Mouse (Mus musculus): ENCODE measurements around the gene Gse1.

GRCm38 (mm10) chr8:120426622-120427385 is 198.5 kb downstream of the Gse1 start:
- TF ChIP-seq POLR2A (IDR thresholded peaks at IDR 0.05; ENCODE audit: insufficient read length, low read depth), result no peak
- TF ChIP-seq POLR2AphosphoS2 (IDR thresholded peaks at IDR 0.05; ENCODE audit: insufficient read length, low read depth), result no peak
- TF ChIP-seq CEBPB (IDR thresholded peaks at IDR 0.05; ENCODE audit: insufficient read depth, poor library complexity, severe bottlenecking), result no peak
- TF ChIP-seq USF1 (IDR thresholded peaks at IDR 0.05; ENCODE audit: low read depth), result no peak
- no peak for TF ChIP-seq E2F4 (IDR thresholded peaks at IDR 0.05; ENCODE audit: insufficient read depth)
- no peak for TF ChIP-seq MYOG (IDR thresholded peaks at IDR 0.05; ENCODE audit: control insufficient read depth in 1 of 3, insufficient read depth in 1 of 3, insufficient read length in 2 of 3, low read depth in 2 of 3)
- TF ChIP-seq SRF (IDR thresholded peaks at IDR 0.05; ENCODE audit: control insufficient read depth, insufficient read length, low read depth), result no peak
- TF ChIP-seq TCF3 (IDR thresholded peaks at IDR 0.05; ENCODE audit: insufficient read length, low read depth), result no peak
- no peak for TF ChIP-seq MYOD1 (IDR thresholded peaks at IDR 0.05; ENCODE audit: control insufficient read depth in 1 of 3, insufficient read length in 2 of 3, low read depth in 2 of 3)

Data from myocyte (in vitro differentiated cells).